In genomic region chr8:35022649-35023048, GRCm38 (mm10) we compare ENCODE assay signal across 27 mouse cellular contexts.
A peak's percentile ranks its signal among the peaks of the same experiment; 100 is the strongest.
DNase-seq lines count a peak whose midpoint lies in the region; ATAC-seq and TF ChIP-seq lines count a peak whose summit lies in the region.
"Had no signal": no experiment of that assay in that cellular context is flagged by ENCODE, and none has a peak within 500 bp of the region (broad histone marks: within the 10 kb centered on the region; RNA-seq: fewer than 3 reads in every experiment).

No protein-coding gene starts in this region.

- no peak for TF ChIP-seq CTCF in brain, embryonic 14.5 days (IDR thresholded peaks at IDR 0.05; ENCODE audit: borderline replicate concordance, extremely low read depth, insufficient read depth, insufficient read length)
- TF ChIP-seq CTCF in forebrain, postnatal 0 days (IDR thresholded peaks at IDR 0.05; ENCODE audit: low read depth), result no peak

- ATAC-seq in forebrain, postnatal 0 days, result peak; percentile 92
- ATAC-seq: hindbrain, embryonic 16.5 days; intestine, embryonic 15.5 days; Patski had no signal

- no peak overlapping the region for H3K4me3 ChIP-seq in forebrain, postnatal 0 days (ENCODE audit: low read depth, low read length)
- H3K4me3 ChIP-seq: embryonic facial prominence, embryonic 15.5 days; gastrocnemius, adult 2 months; heart, embryonic 12.5 days; hindbrain, embryonic 10.5 days; intestine, embryonic 15.5 days; layer of hippocampus, adult 2 months had no signal

- H3K9me3 ChIP-seq in forebrain, postnatal 0 days (ENCODE audit: low read length), result no peaks in the 10 kb centered on the region
- H3K9me3 ChIP-seq: intestine, embryonic 15.5 days had no signal

- no peak overlapping the region for H3K9ac ChIP-seq in forebrain, postnatal 0 days
- H3K9ac ChIP-seq: embryonic facial prominence, embryonic 15.5 days; heart, embryonic 12.5 days; intestine, embryonic 15.5 days had no signal

- no peaks in the 10 kb centered on the region for H3K36me3 ChIP-seq in forebrain, postnatal 0 days (ENCODE audit: insufficient read depth)
- H3K36me3 ChIP-seq: embryonic facial prominence, embryonic 15.5 days; G1E; heart, embryonic 12.5 days; hindbrain, embryonic 10.5 days; intestine, embryonic 15.5 days had no signal

- WGBS in forebrain, postnatal 0 days, result 47% methylated on average over 6 of the region's 6 CpGs

- no peak for TF ChIP-seq POLR2A in brain, embryonic 14.5 days (IDR thresholded peaks at IDR 0.05; ENCODE audit: borderline replicate concordance, extremely low read depth, insufficient read depth, insufficient read length, poor library complexity, severe bottlenecking)

- H3K4me2 ChIP-seq in forebrain, postnatal 0 days (ENCODE audit: low read depth), result no peak overlapping the region
- H3K4me2 ChIP-seq: embryonic facial prominence, embryonic 15.5 days; heart, embryonic 12.5 days; intestine, embryonic 15.5 days had no signal

- no peak overlapping the region for H3K27ac ChIP-seq in forebrain, postnatal 0 days (ENCODE audit: low read depth, low read length)
- H3K27ac ChIP-seq: embryonic facial prominence, embryonic 15.5 days; gastrocnemius, adult 2 months; hindbrain, embryonic 10.5 days; intestine, embryonic 15.5 days; layer of hippocampus, adult 2 months; stomach, postnatal 0 days had no signal

- H3K27me3 ChIP-seq in forebrain, postnatal 0 days (ENCODE audit: insufficient read depth, low read length), result no peaks in the 10 kb centered on the region
- H3K27me3 ChIP-seq: CH12.LX; embryonic facial prominence, embryonic 15.5 days; heart, embryonic 12.5 days; intestine, embryonic 15.5 days; Patski had no signal

- intact Hi-C loops in heart, postnatal 10 days (cut with DNase I), result no loop called here

- H3K4me1 ChIP-seq in forebrain, postnatal 0 days (ENCODE audit: insufficient read depth), result no peaks in the 10 kb centered on the region
- H3K4me1 ChIP-seq: hindbrain, embryonic 10.5 days; intestine, embryonic 15.5 days had no signal

- peak; percentile 10 to 32 for DNase-seq in frontal cortex, adult 2 months (ENCODE audit: extremely low spot score in 1 of 2, low spot score in 1 of 2)
- no peak for DNase-seq in frontal cortex, postnatal 14 days (ENCODE audit: low spot score in 2 of 2)
- peak; percentile 9 to 19 for DNase-seq in heart, postnatal 10 days
- DNase-seq in heart, adult 11 months, result no peak
- DNase-seq in brain, embryonic 14.5 days (ENCODE audit: low read depth), result peak; percentile 69
- peak; percentile 72 for DNase-seq in forebrain, postnatal 0 days
- DNase-seq in layer of hippocampus, postnatal 36 days, result no peak
- DNase-seq: B cell, adult 2 months; cerebellum, adult 8-10 months; cerebellum, postnatal 36 days; embryo, embryonic 11 days; gastrocnemius, adult 2 months; kidney, adult 9 months; kidney, postnatal 25 days; midbrain, embryonic 14.5 days; right cerebral cortex, postnatal 14 days; thymus, postnatal 14 days had no signal

Comparison
In these comparisons a context has a peak if more than half of its experiments do, and no peak if none do; other contexts are left out.
1. DNase-seq: peak in frontal cortex, adult 2 months (2 of 2), heart, postnatal 10 days (2 of 2), brain, embryonic 14.5 days (single experiment) and forebrain, postnatal 0 days (single experiment); none in frontal cortex, postnatal 14 days (0 of 2), heart, adult 11 months (single experiment) and layer of hippocampus, postnatal 36 days (0 of 2).